Mouse (Mus musculus): ENCODE results near the gene Erg28. TPM values are rescaled to one million over a fixed set of nuclear protein-coding genes. Genes with fewer than 3 reads are reported as not detected.
A peak's percentile ranks its signal among the peaks of the same experiment; 100 is the strongest.

The Erg28 gene
- 108 and 120 TPM in 2 replicates for polyA plus RNA-seq (2016; fragmentation: Nextera tagmentation; extraction: Ambion mirVana)

- under 1% methylated on average over 67 of the region's 67 CpGs for WGBS
- Histone ChIP-seq H3K27me3 (ENCODE audit: insufficient read depth, poor library complexity, severe bottlenecking) (no peaks in the 10 kb centered on the region), H3K4me1 (replicated peaks) (peaks cover 26% of the 10 kb centered on the region), H3K36me3 (peaks cover 56% of the 10 kb centered on the region), H3K27ac (peak within 1 kb of the TSS; percentile 96), H3K4me3 (peak within 1 kb of the TSS; percentile 88), H3K9me3 (no peaks in the 10 kb centered on the region)
- peak; percentile 97 for DNase-seq (ENCODE audit: low spot score)
Measured at GRCm38 (mm10) chr12:85824438-85825264, at the start of gene Erg28, which contains the start of gene Ttll5. Gene Erg28 (minus strand): TSS chr12:85824550. Gene Ttll5 (plus strand): TSS chr12:85824659.

- peaks cover 16% of the 10 kb centered on the region for H3K36me3 ChIP-seq
- no peaks in the 10 kb centered on the region for H3K4me1 ChIP-seq (replicated peaks)
- H3K27ac ChIP-seq = no peak overlapping the region
- 58% methylated on average over 6 of the region's 6 CpGs for WGBS
- H3K9me3 ChIP-seq = no peaks in the 10 kb centered on the region
- no peak overlapping the region for H3K4me3 ChIP-seq
- no peaks in the 10 kb centered on the region for H3K27me3 ChIP-seq (ENCODE audit: insufficient read depth, poor library complexity, severe bottlenecking)
- DNase-seq (ENCODE audit: low spot score) = no peak
Measured at GRCm38 (mm10) chr12:85869423-85869822, 45.1 kb upstream of the Erg28 start.

GRCm38 (mm10) chr12:85867125-85867524 lies 42.8 kb upstream of the Erg28 start:
- no peaks in the 10 kb centered on the region for H3K4me1 ChIP-seq (replicated peaks)
- H3K27me3 ChIP-seq (ENCODE audit: insufficient read depth, poor library complexity, severe bottlenecking) = no peaks in the 10 kb centered on the region
- no peak overlapping the region for H3K27ac ChIP-seq
- peaks cover 24% of the 10 kb centered on the region for H3K36me3 ChIP-seq
- no peak for DNase-seq (ENCODE audit: low spot score)
- no peaks in the 10 kb centered on the region for H3K9me3 ChIP-seq
- H3K4me3 ChIP-seq = no peak overlapping the region

GRCm38 (mm10) chr12:85866624-85867023 lies 42.3 kb upstream of the Erg28 start:
- H3K9me3 ChIP-seq = no peaks in the 10 kb centered on the region
- no peak overlapping the region for H3K27ac ChIP-seq
- H3K27me3 ChIP-seq (ENCODE audit: insufficient read depth, poor library complexity, severe bottlenecking) = no peaks in the 10 kb centered on the region
- WGBS = 83% methylated on average over 4 of the region's 4 CpGs
- no peaks in the 10 kb centered on the region for H3K4me1 ChIP-seq (replicated peaks)
- peaks cover 24% of the 10 kb centered on the region for H3K36me3 ChIP-seq
- H3K4me3 ChIP-seq = no peak overlapping the region
- no peak for DNase-seq (ENCODE audit: low spot score)

GRCm38 (mm10) chr12:85865526-85865925 lies 41.2 kb upstream of the Erg28 start:
- Histone ChIP-seq H3K9me3 (no peaks in the 10 kb centered on the region), H3K4me3 (no peak overlapping the region), H3K4me1 (replicated peaks) (no peaks in the 10 kb centered on the region), H3K27me3 (ENCODE audit: insufficient read depth, poor library complexity, severe bottlenecking) (no peaks in the 10 kb centered on the region), H3K27ac (no peak overlapping the region), H3K36me3 (peaks cover 24% of the 10 kb centered on the region)
- 86% methylated on average over 3 of the region's 3 CpGs for WGBS
- DNase-seq (ENCODE audit: low spot score) = no peak

- Histone ChIP-seq H3K4me1 (replicated peaks) (no peaks in the 10 kb centered on the region), H3K9me3 (no peaks in the 10 kb centered on the region), H3K27ac (0 out of 2 replicates have a peak overlapping the region, but pooled peaks have one; percentile 9), H3K27me3 (ENCODE audit: insufficient read depth, poor library complexity, severe bottlenecking) (no peaks in the 10 kb centered on the region), H3K4me3 (no peak overlapping the region), H3K36me3 (peaks cover 18% of the 10 kb centered on the region)
- DNase-seq (ENCODE audit: low spot score) = no peak
- 60% methylated on average over 2 of the region's 2 CpGs for WGBS
Measured at GRCm38 (mm10) chr12:85862514-85862913, 38.2 kb upstream of the Erg28 start.

- peaks cover 35% of the 10 kb centered on the region for H3K36me3 ChIP-seq
- no peaks in the 10 kb centered on the region for H3K27me3 ChIP-seq (ENCODE audit: insufficient read depth, poor library complexity, severe bottlenecking)
- H3K4me3 ChIP-seq = no peak overlapping the region
- WGBS = 62% methylated on average over 3 of the region's 3 CpGs
- no peaks in the 10 kb centered on the region for H3K9me3 ChIP-seq
- no peak for DNase-seq (ENCODE audit: low spot score)
- H3K4me1 ChIP-seq (replicated peaks) = no peaks in the 10 kb centered on the region
- H3K27ac ChIP-seq = no peak overlapping the region
Measured at GRCm38 (mm10) chr12:85859511-85860189, 35.3 kb upstream of the Erg28 start.

- 86% methylated on average over 3 of the region's 3 CpGs for WGBS
- H3K4me3 ChIP-seq = no peak overlapping the region
- H3K27ac ChIP-seq = no peak overlapping the region
- H3K9me3 ChIP-seq = no peaks in the 10 kb centered on the region
- H3K4me1 ChIP-seq (replicated peaks) = no peaks in the 10 kb centered on the region
- no peaks in the 10 kb centered on the region for H3K27me3 ChIP-seq (ENCODE audit: insufficient read depth, poor library complexity, severe bottlenecking)
- no peak for DNase-seq (ENCODE audit: low spot score)
- peaks cover 35% of the 10 kb centered on the region for H3K36me3 ChIP-seq
Measured at GRCm38 (mm10) chr12:85859111-85859510, 34.8 kb upstream of the Erg28 start.

- H3K27ac ChIP-seq = no peak overlapping the region
- H3K4me3 ChIP-seq = no peak overlapping the region
- H3K9me3 ChIP-seq = no peaks in the 10 kb centered on the region
- H3K36me3 ChIP-seq = peaks cover 35% of the 10 kb centered on the region
- DNase-seq (ENCODE audit: low spot score) = no peak
- 91% methylated on average over 7 of the region's 7 CpGs for WGBS
- H3K4me1 ChIP-seq (replicated peaks) = no peaks in the 10 kb centered on the region
- no peaks in the 10 kb centered on the region for H3K27me3 ChIP-seq (ENCODE audit: insufficient read depth, poor library complexity, severe bottlenecking)
Measured at GRCm38 (mm10) chr12:85857300-85857699, 33.0 kb upstream of the Erg28 start.

GRCm38 (mm10) chr12:85854271-85854670 lies 29.9 kb upstream of the Erg28 start:
- Histone ChIP-seq H3K4me3 (no peak overlapping the region), H3K36me3 (peaks cover 54% of the 10 kb centered on the region), H3K9me3 (no peaks in the 10 kb centered on the region), H3K27ac (no peak overlapping the region), H3K4me1 (replicated peaks) (no peaks in the 10 kb centered on the region), H3K27me3 (ENCODE audit: insufficient read depth, poor library complexity, severe bottlenecking) (no peaks in the 10 kb centered on the region)
- WGBS = 94% methylated on average over 1 of the region's 1 CpGs
- no peak for DNase-seq (ENCODE audit: low spot score)

- Histone ChIP-seq H3K4me3 (no peak overlapping the region), H3K27me3 (ENCODE audit: insufficient read depth, poor library complexity, severe bottlenecking) (no peaks in the 10 kb centered on the region), H3K4me1 (replicated peaks) (no peaks in the 10 kb centered on the region), H3K9me3 (no peaks in the 10 kb centered on the region), H3K27ac (no peak overlapping the region), H3K36me3 (peaks cover 58% of the 10 kb centered on the region)
- WGBS = 92% methylated on average over 4 of the region's 4 CpGs
- DNase-seq (ENCODE audit: low spot score) = no peak
Measured at GRCm38 (mm10) chr12:85853836-85854235, 29.5 kb upstream of the Erg28 start.

GRCm38 (mm10) chr12:85850661-85851060 lies 26.3 kb upstream of the Erg28 start:
- WGBS = 87% methylated on average over 8 of the region's 8 CpGs
- Histone ChIP-seq H3K27ac (no peak overlapping the region), H3K9me3 (no peaks in the 10 kb centered on the region), H3K36me3 (peaks cover 50% of the 10 kb centered on the region), H3K27me3 (ENCODE audit: insufficient read depth, poor library complexity, severe bottlenecking) (no peaks in the 10 kb centered on the region), H3K4me1 (replicated peaks) (no peaks in the 10 kb centered on the region), H3K4me3 (no peak overlapping the region)
- DNase-seq (ENCODE audit: low spot score) = no peak

All from hindbrain, embryonic 10.5 days (tissue).